Mouse (Mus musculus) heart, embryonic 15.5 days (tissue): ENCODE results near the gene Ccdc97. TPM values are rescaled to one million over a fixed set of nuclear protein-coding genes. Genes with fewer than 3 reads are reported as not detected.

Experiments used
- ATAC-seq: fragments of 200-750 bp; cut with Nextera tagmentation; replicated peaks from 2 replicates; pipeline ENCODE4 v1.8.0; 2017; ENCODE audit warnings: low read depth, moderate TSS enrichment; ENCODE audit not compliant: insufficient number of reproducible peaks, insufficient read depth, low FRiP score
- H3K27ac ChIP-seq: fragments of 300-500 bp; sonication (generic); 2 replicates; pipeline ENCODE4 v1.5.1; 2015; ENCODE audit warnings: mild to moderate bottlenecking, inconsistent platforms
- H3K27me3 ChIP-seq: fragments of 300-500 bp; sonication (generic); 2 replicates; pipeline ENCODE4 v1.6.1; 2015; ENCODE audit warnings: inconsistent platforms
- H3K36me3 ChIP-seq: fragments of 300-500 bp; sonication (generic); 2 replicates; pipeline ENCODE4 v1.6.1; 2015; ENCODE audit warnings: mild to moderate bottlenecking, inconsistent platforms
- H3K4me1 ChIP-seq: fragments of 300-500 bp; sonication (generic); replicated peaks from 2 replicates; pipeline ENCODE4 v1.6.1; 2015; ENCODE audit warnings: inconsistent platforms
- H3K4me2 ChIP-seq: fragments of 300-500 bp; sonication (generic); 2 replicates; pipeline ENCODE4 v1.6.1; 2015; ENCODE audit warnings: inconsistent platforms, mild to moderate bottlenecking, moderate library complexity
- H3K4me3 ChIP-seq: fragments of 300-500 bp; sonication (generic); 2 replicates; pipeline ENCODE4 v1.5.1; 2015; ENCODE audit warnings: mild to moderate bottlenecking, inconsistent platforms
- H3K9ac ChIP-seq: fragments of 300-500 bp; sonication (generic); 2 replicates; pipeline ENCODE4 v1.6.1; 2015; ENCODE audit warnings: mild to moderate bottlenecking, inconsistent platforms
- H3K9me3 ChIP-seq: fragments of 300-500 bp; sonication (generic); replicated peaks from 2 replicates; pipeline ENCODE4 v1.6.1; 2016; ENCODE audit warnings: inconsistent platforms
- WGBS: fragments of 180-500 bp; shearing (Covaris S2); methylation state at CpG from one replicate; pipeline ENCODE4 v1.1.7; 2015; ENCODE audit warnings: mixed read lengths; 5-methylcytosine and 5-hydroxymethylcytosine counted together
- polyA plus RNA-seq: library from polyadenylated mRNA; unstranded; fragments of >200 nt; fragmentation: Nextera tagmentation; extraction: Ambion mirVana; gene quantifications from 2 replicates; pipeline ENCODE4 v1.2.1, GENCODE M21; 2015

Ccdc97 gene
- 17.6 and 23.5 TPM in 2 replicates for polyA plus RNA-seq

DNA sequence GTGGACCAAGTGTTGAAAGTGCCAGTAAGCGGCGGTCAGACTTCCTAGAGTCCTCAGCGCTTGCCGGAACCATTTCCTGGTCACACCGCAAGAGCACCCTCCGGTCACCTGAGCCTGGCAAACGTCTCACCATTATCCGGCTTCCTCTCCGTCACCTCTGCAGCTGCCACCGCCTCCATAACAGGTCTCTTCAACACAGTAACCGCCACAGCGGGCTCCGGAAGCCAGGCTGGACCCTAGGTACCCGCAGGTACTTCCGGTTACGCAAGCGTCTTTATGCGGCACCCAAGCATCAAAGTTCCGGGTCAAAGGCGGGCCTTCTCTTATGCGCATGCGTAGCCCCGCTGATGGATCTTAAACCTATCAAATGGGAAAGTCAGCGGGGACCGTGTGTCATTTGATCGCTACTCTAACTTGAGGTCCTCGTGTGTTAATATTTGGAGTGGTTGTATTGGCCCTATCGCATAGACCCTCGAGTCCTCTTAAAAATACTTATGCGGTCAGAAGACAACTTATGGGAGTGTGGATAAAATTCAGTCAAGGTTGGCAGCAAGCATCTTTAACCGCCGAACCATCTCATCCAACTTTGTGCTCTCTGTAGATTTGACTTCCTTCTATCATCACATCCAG is at the start of gene Ccdc97:
Ccdc97 (minus strand) TSS at position 301 of the 630 bp plus-strand sequence.
- peak; percentile 72 for ATAC-seq
- Histone ChIP-seq H3K27me3 (no peaks in the 10 kb centered on the region), H3K4me3 (peak within 1 kb of the TSS; percentile 60), H3K27ac (peak within 1 kb of the TSS; percentile 77), H3K4me2 (peak within 1 kb of the TSS; percentile 80), H3K4me1 (peaks cover 18% of the 10 kb centered on the region), H3K9me3 (no peaks in the 10 kb centered on the region), H3K9ac (peak within 1 kb of the TSS; percentile 62), H3K36me3 (peaks cover 51% of the 10 kb centered on the region)
- WGBS: 4% methylated on average over 32 of the region's 32 CpGs

DNA sequence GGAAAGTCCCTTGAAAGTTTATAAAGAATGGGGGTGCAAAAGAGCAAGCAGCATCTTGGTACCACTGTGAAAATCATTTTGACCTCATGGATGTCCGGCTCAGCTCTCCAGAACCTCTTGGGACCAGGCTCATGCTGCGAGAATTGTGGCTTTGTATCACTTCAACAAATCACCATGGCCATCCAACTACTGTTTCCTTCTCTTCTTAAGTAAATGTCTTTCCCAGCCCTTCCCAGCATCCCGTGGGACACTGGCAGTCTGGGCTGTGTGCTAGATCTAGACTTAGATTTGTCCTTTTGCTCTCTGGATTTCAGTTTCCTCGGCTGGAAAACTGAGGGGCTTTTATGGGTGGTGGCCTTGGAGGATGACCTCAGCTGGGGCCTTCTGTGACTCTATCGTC is 49.3 kb upstream of the Ccdc97 start:
- Histone ChIP-seq H3K36me3 (peaks cover 21% of the 10 kb centered on the region), H3K4me3 (no peak overlapping the region), H3K9me3 (no peaks in the 10 kb centered on the region), H3K27ac (no peak overlapping the region), H3K27me3 (no peaks in the 10 kb centered on the region), H3K9ac (no peak overlapping the region), H3K4me1 (no peaks in the 10 kb centered on the region; the same call in 1 of the 2 replicates), H3K4me2 (no peak overlapping the region)
- ATAC-seq: no peak
- 82% methylated on average over 5 of the region's 5 CpGs for WGBS

DNA sequence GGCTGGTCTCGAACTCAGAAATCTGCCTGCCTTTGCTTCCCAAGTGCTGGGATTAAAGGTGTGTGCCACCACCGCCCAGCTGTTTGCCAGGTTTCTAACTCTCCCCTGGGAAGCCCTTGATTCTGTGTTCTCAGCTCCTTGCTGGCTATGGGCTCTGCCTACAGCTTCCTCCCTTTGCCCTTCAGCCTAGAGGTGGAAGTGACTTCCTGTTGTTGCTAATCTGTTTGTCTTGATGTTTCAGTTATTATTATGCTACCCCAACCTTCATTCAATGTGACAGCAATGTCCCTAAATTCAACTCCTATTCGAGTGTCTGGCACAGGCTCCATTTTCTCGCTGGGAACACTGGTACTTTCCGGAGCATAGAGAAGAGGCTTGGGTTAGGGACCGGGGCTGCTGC is 47.2 kb upstream of the Ccdc97 start:
- no peak overlapping the region for H3K9ac ChIP-seq
- no peaks in the 10 kb centered on the region for H3K27me3 ChIP-seq
- no peak overlapping the region for H3K4me3 ChIP-seq
- WGBS: 80% methylated on average over 6 of the region's 6 CpGs
- H3K4me1 ChIP-seq: peaks cover 3% of the 10 kb centered on the region; the same call in 1 of the 2 replicates
- H3K9me3 ChIP-seq: no peaks in the 10 kb centered on the region
- H3K4me2 ChIP-seq: no peak overlapping the region
- H3K27ac ChIP-seq: no peak overlapping the region
- no peak for ATAC-seq
- peaks cover 28% of the 10 kb centered on the region for H3K36me3 ChIP-seq

DNA sequence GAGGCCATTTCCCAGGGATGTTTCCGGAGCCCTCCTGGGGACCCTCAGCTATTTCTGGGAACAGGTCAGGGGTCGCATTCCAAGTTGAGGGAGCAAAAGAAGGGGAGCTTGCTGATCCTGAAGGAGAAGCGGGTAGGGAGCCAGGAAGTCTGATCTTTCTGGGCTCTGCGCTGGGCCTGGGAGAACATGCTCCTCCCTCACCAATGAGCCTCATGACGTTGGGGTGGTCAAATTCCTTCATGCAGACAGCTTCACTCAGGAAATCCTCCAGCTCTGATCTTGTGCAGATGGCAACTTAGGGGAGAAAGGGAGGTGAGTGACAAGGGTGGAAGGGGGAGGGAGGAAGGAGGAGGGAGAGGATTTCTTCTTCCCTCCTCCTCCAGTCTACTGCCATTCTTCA is 45.3 kb upstream of the Ccdc97 start:
- peaks cover 24% of the 10 kb centered on the region for H3K36me3 ChIP-seq

DNA sequence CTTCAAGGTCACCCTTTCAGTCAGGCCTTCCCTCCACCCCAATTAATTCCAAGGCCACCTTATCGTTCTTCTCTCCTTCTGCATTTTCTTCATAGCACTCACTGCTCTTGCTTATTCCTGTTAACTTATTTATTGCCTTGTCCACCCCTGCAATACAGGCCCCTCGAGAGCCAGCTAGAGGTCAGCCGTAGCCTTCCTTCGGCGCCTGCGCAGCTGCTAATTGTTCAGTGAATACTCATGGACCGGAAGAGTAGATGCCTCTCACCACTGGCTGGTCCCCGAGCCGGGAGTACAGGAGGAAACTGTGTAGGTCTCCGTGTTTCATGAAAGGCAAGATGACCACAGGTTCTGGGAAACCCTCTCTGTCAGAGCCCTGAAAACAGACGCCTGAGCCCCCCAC is 44.8 kb upstream of the Ccdc97 start:
- Histone ChIP-seq H3K4me1 (peaks cover 3% of the 10 kb centered on the region; the same call in 1 of the 2 replicates), H3K4me3 (no peak overlapping the region), H3K9ac (no peak overlapping the region), H3K36me3 (peaks cover 24% of the 10 kb centered on the region), H3K4me2 (no peak overlapping the region), H3K27me3 (no peaks in the 10 kb centered on the region), H3K9me3 (no peaks in the 10 kb centered on the region), H3K27ac (peak overlapping the region; percentile 47)
- ATAC-seq: no peak
- 54% methylated on average over 11 of the region's 11 CpGs for WGBS

More for the DNA sequence above, 45.3 kb upstream of the Ccdc97 start:
- H3K4me3 ChIP-seq: no peak overlapping the region
- peak overlapping the region; percentile 47 for H3K27ac ChIP-seq
- 39% methylated on average over 5 of the region's 5 CpGs for WGBS
- no peak overlapping the region for H3K9ac ChIP-seq
- no peak overlapping the region for H3K4me2 ChIP-seq
- H3K27me3 ChIP-seq: no peaks in the 10 kb centered on the region
- no peaks in the 10 kb centered on the region for H3K9me3 ChIP-seq
- 0 out of 2 replicates have a peak, but pooled peaks have one; percentile 28 for ATAC-seq
- H3K4me1 ChIP-seq: peaks cover 3% of the 10 kb centered on the region; the same call in 1 of the 2 replicates

- Histone ChIP-seq H3K36me3 (peaks cover 10% of the 10 kb centered on the region), H3K4me2 (no peak overlapping the region), H3K4me1 (peaks cover 3% of the 10 kb centered on the region; the same call in 1 of the 2 replicates), H3K27ac (no peak overlapping the region), H3K4me3 (no peak overlapping the region), H3K9me3 (no peaks in the 10 kb centered on the region), H3K9ac (no peak overlapping the region), H3K27me3 (no peaks in the 10 kb centered on the region)
- no peak for ATAC-seq
- 55% methylated on average over 10 of the region's 10 CpGs for WGBS
These were observed 42.5 kb upstream of the Ccdc97 start for GRCm38 (mm10) chr7:25761354-25761753.

DNA sequence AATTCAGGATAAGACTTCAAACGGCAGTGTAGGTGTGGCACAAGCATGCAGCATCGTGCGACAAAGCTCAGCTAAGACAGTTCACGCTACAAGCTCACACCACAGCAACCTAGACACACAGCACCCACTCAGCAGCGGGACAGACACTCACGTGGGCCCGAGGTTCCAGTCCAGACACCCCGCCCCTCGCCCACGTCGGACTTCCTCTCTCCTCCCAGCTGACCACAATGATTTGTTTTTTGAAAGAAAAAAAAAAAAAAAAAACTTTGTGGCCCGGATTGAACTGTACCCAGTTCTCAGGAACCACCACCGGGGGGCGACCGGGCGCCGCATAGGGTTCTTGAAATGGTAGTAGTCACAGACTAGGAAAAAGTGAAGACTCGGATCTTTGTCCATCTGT is 37.1 kb upstream of the Ccdc97 start:
- Histone ChIP-seq H3K4me3 (peak overlapping the region; percentile 96), H3K9ac (peak overlapping the region; percentile 55), H3K9me3 (no peaks in the 10 kb centered on the region), H3K4me1 (peaks cover 26% of the 10 kb centered on the region), H3K27ac (peak overlapping the region; percentile 99), H3K4me2 (peak overlapping the region; percentile 93), H3K36me3 (no peaks in the 10 kb centered on the region; the same call in 1 of the 2 replicates), H3K27me3 (no peaks in the 10 kb centered on the region)
- under 1% methylated on average over 18 of the region's 18 CpGs for WGBS
- peak; percentile 11 for ATAC-seq

DNA sequence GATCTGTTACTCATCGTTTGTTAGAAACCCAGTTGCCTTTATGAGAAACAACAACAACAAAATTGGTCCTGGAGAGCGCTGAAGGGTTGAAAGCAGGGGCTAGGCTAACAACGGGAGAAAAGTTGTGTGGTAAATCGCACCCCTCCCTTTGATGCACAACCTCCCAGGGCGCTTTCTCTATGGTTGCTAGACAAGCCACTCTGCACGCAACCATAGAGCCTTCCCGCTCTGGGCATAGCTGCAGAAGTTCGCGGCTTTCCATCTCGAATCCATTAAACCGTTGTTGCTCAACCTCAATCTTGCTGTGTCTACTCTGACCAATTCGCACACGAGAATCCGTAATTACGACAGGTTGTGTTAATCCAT is 36.6 kb upstream of the Ccdc97 start:
- Histone ChIP-seq H3K27ac (peak overlapping the region; percentile 99), H3K36me3 (peaks cover 4% of the 10 kb centered on the region), H3K4me3 (peak overlapping the region; percentile 96), H3K4me2 (peak overlapping the region; percentile 93), H3K9ac (peak overlapping the region; percentile 55), H3K9me3 (no peaks in the 10 kb centered on the region), H3K4me1 (peaks cover 26% of the 10 kb centered on the region), H3K27me3 (no peaks in the 10 kb centered on the region)
- peak; percentile 33; the same call in 1 of the 2 replicates for ATAC-seq
- WGBS: under 1% methylated on average over 15 of the region's 15 CpGs

DNA sequence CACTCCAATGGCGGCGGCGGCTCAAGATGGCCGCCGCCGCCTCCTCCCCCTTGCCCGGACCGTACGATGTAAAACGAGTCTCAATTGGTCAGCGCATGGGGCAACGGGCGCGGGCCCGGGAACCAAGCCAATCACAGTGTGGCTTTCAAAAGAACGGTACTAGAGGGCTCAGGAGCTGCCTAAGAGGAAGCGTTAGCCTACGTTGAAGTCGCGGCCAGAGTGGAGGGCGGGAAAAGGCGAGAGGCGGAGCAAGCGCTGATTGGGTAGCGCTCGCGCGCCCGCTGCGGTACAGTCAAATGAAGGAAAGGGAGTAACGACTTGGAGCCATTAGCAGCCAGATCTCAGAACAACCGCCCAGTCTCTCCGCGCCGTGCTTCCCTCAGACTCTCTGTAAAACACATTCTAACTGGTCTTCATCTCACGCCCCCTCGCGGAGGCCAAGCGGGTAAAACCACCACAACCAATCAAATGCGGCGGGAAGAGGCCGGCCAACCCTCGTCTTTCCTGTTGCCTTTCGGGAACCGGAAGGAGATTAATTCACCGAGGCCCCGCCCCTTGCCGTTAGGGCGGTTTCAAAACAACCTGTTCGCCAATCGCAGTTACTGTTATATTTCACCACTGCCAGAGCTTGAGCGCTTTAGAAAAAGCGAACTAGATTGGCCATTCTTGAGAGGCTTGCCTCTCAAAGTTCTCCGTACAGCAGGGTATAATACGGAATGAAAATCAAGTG is 36.0 kb upstream of the Ccdc97 start, which contains the start of gene Hnrnpul1:
Hnrnpul1 (minus strand) TSS at position 20 of the 730 bp plus-strand sequence.
- no peaks in the 10 kb centered on the region for H3K9me3 ChIP-seq
- H3K36me3 ChIP-seq: peaks cover 8% of the 10 kb centered on the region
- ATAC-seq: peak; percentile 92
- peak within 1 kb of the TSS; percentile 98 for H3K9ac ChIP-seq
- no peaks in the 10 kb centered on the region for H3K27me3 ChIP-seq
- H3K4me3 ChIP-seq: peak within 1 kb of the TSS; percentile 96
- H3K4me2 ChIP-seq: peak within 1 kb of the TSS; percentile 93
- peak within 1 kb of the TSS; percentile 99 for H3K27ac ChIP-seq
- WGBS: 0% methylated on average over 55 of the region's 55 CpGs
- H3K4me1 ChIP-seq: peaks cover 26% of the 10 kb centered on the region

DNA sequence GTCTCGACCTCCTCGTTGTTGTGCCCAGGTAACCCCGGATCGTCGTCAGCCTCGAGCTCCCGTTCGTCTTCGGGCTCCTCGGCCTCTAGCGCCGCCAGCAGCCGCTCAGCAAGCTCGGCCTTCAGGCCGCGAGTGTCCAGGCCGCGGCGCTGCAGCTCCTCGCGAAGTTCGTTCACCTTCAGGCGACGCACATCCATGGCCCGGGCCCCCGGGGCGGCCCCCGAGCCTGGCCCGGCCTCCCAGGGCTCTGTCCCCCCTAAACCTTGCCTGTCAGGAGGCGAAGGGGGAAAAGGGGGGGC is 35.5 kb upstream of the Ccdc97 start:
- Histone ChIP-seq H3K27ac (peak overlapping the region; percentile 99), H3K9ac (peak overlapping the region; percentile 98), H3K4me3 (peak overlapping the region; percentile 96), H3K4me1 (peaks cover 26% of the 10 kb centered on the region), H3K27me3 (no peaks in the 10 kb centered on the region), H3K4me2 (peak overlapping the region; percentile 76), H3K9me3 (no peaks in the 10 kb centered on the region), H3K36me3 (peaks cover 13% of the 10 kb centered on the region)
- ATAC-seq: peak; percentile 83; the same call in 1 of the 2 replicates
- under 1% methylated on average over 30 of the region's 30 CpGs for WGBS

DNA sequence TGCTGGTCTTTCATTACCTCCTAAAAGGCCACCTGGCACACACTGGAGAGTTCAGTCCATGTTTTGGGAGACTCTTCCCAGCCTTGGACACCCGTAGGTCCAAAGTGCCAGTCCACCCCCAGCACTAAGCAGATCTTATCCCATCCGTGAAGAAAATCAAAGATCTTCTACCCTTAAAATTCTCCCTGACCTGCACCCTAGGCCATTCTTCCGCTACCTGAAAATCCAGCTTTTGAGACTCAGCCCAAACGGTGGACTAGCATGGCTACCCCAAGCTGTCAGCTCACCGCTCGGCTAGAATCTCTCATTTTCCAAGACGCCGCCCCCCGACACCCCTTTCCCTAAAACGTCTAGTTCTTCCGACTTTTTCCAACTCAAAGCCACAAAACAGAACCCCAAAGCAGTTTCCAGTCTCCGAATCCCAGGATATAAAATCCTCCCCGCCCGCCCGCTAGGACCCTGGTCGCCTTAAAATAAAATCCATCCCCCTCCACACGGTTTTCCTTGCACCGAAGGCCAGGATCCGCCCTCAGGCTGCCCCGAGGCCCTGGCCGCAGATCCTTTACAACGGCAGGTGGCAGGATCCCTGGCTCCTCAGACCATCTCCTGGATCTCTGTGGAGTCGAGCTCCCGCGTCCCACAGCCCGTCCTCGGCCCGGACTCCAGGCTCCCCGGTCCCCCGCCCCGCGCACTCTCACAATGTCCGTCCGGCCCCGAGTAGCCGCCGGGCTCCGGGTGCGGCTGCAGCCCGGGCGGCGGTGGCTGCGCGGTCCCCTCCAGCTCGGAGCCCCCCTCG is 35.0 kb upstream of the Ccdc97 start:
- H3K4me2 ChIP-seq: peak overlapping the region; percentile 76
- H3K27ac ChIP-seq: peak overlapping the region; percentile 99
- peak overlapping the region; percentile 96 for H3K4me3 ChIP-seq
- H3K4me1 ChIP-seq: peaks cover 26% of the 10 kb centered on the region
- under 1% methylated on average over 46 of the region's 46 CpGs for WGBS
- no peaks in the 10 kb centered on the region for H3K27me3 ChIP-seq
- H3K36me3 ChIP-seq: peaks cover 18% of the 10 kb centered on the region
- H3K9me3 ChIP-seq: no peaks in the 10 kb centered on the region
- peak overlapping the region; percentile 98 for H3K9ac ChIP-seq
- peak; percentile 16 for ATAC-seq
